Comparison of ENCODE assay signal across 12 mouse cellular contexts in the genomic region with DNA sequence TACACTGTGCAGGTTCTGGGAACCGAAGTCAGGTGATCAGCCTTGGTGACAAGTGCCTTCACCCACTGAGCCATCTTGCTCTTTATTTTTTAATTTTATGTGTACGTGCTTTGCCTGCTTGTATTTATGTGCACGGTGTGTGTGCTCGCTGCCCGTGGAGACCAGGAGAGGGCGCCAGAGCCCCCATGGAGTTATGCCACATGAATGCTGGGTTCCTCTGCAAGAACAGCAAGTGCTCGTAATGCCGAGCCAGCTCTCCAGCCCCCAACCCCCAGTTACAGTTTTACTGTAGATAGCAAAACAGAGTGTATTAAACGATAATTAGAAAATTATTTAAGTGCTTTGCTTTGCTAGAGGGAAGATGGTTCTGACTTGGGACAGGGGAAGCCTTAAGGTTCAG. TPM values are rescaled to one million over a fixed set of nuclear protein-coding genes. Genes with fewer than 3 reads are reported as not detected.
DNase-seq lines count a peak whose midpoint lies in the region; ATAC-seq and TF ChIP-seq lines count a peak whose summit lies in the region.
"Had no signal": no experiment of that assay in that cellular context is flagged by ENCODE, and none has a peak within 500 bp of the region (broad histone marks: within the 10 kb centered on the region; RNA-seq: fewer than 3 reads in every experiment).

No protein-coding gene starts in this region.

- 0 out of 2 replicates have a peak, but pooled peaks have one; percentile 16 for TF ChIP-seq CTCF in heart, postnatal 0 days (IDR thresholded peaks at IDR 0.05; ENCODE audit: low read depth)
- TF ChIP-seq CTCF in midbrain, postnatal 0 days (IDR thresholded peaks at IDR 0.05): peak; percentile 45

- no peak overlapping the region for H3K9ac ChIP-seq in heart, postnatal 0 days (replicated peaks; ENCODE audit: low read depth, low read length)
- H3K9ac ChIP-seq in midbrain, postnatal 0 days (replicated peaks; ENCODE audit: low read length, poor library complexity, severe bottlenecking): no peak overlapping the region
- H3K9ac ChIP-seq: heart, embryonic 15.5 days; midbrain, embryonic 12.5 days had no signal

- TF ChIP-seq EP300 in heart, postnatal 0 days (IDR thresholded peaks at IDR 0.05; ENCODE audit: low read depth): no peak

- no peak overlapping the region for H3K4me3 ChIP-seq in heart, postnatal 0 days (ENCODE audit: low read depth, low read length)
- no peak overlapping the region for H3K4me3 ChIP-seq in heart, embryonic 10.5 days
- no peak overlapping the region for H3K4me3 ChIP-seq in midbrain, postnatal 0 days (ENCODE audit: low read depth, low read length)
- H3K4me3 ChIP-seq in midbrain, embryonic 10.5 days: no peak overlapping the region
- H3K4me3 ChIP-seq: heart, embryonic 15.5 days; midbrain, embryonic 12.5 days had no signal

- 75% methylated on average over 9 of the region's 9 CpGs for WGBS in heart, postnatal 0 days
- 71% methylated on average over 9 of the region's 9 CpGs for WGBS in heart, embryonic 10.5 days
- 77% methylated on average over 9 of the region's 9 CpGs for WGBS in midbrain, postnatal 0 days
- 78% methylated on average over 9 of the region's 9 CpGs for WGBS in midbrain, embryonic 10.5 days

- H3K4me1 ChIP-seq in heart, postnatal 0 days (ENCODE audit: control insufficient read depth, insufficient read depth): no peaks in the 10 kb centered on the region
- 0 out of 2 replicates have a peak, but pooled peaks cover 3% of the 10 kb centered on the region for H3K4me1 ChIP-seq in heart, embryonic 10.5 days
- no peaks in the 10 kb centered on the region for H3K4me1 ChIP-seq in midbrain, postnatal 0 days (ENCODE audit: insufficient read depth, low read length)
- H3K4me1 ChIP-seq in midbrain, embryonic 10.5 days: no peaks in the 10 kb centered on the region; the same call in 1 of the 2 replicates
- H3K4me1 ChIP-seq: heart, embryonic 15.5 days; midbrain, embryonic 12.5 days had no signal

- no peaks in the 10 kb centered on the region for H3K27me3 ChIP-seq in heart, postnatal 0 days (ENCODE audit: control insufficient read depth, insufficient read depth, low read length)
- H3K27me3 ChIP-seq in heart, embryonic 10.5 days (ENCODE audit: insufficient read depth, poor library complexity, severe bottlenecking): no peaks in the 10 kb centered on the region
- H3K27me3 ChIP-seq in midbrain, postnatal 0 days (ENCODE audit: insufficient read depth, low read length): no peaks in the 10 kb centered on the region
- H3K27me3 ChIP-seq in midbrain, embryonic 10.5 days (ENCODE audit: low read depth, poor library complexity, severe bottlenecking): no peaks in the 10 kb centered on the region
- H3K27me3 ChIP-seq: heart, embryonic 15.5 days; midbrain, embryonic 12.5 days had no signal

- no peak overlapping the region for H3K27ac ChIP-seq in heart, postnatal 0 days (ENCODE audit: low read depth)
- no peak overlapping the region for H3K27ac ChIP-seq in heart, embryonic 10.5 days
- H3K27ac ChIP-seq in midbrain, postnatal 0 days (ENCODE audit: low read depth, low read length): no peak overlapping the region
- no peak overlapping the region for H3K27ac ChIP-seq in midbrain, embryonic 10.5 days (replicated peaks)
- H3K27ac ChIP-seq: heart, embryonic 15.5 days; midbrain, embryonic 12.5 days had no signal

- no peak for DNase-seq in heart, postnatal 0 days (ENCODE audit: low spot score)
- DNase-seq in heart, embryonic 10.5 days (ENCODE audit: low spot score): no peak
- DNase-seq in midbrain, postnatal 0 days (ENCODE audit: low spot score): no peak
- no peak for DNase-seq in midbrain, embryonic 10.5 days (ENCODE audit: low spot score)
- DNase-seq in R1 (ENCODE audit: low read depth, low spot score): peak; percentile 79
- DNase-seq in retina, postnatal 1 day: peak; percentile 22
- no peak for DNase-seq in urinary bladder, adult 18-20 months (ENCODE audit: low spot score in 2 of 2)
- DNase-seq in gastrocnemius, postnatal 4 days (ENCODE audit: low spot score in 2 of 2): no peak
- DNase-seq: kidney, postnatal 14 days had no signal

- no peaks in the 10 kb centered on the region for H3K9me3 ChIP-seq in heart, postnatal 0 days (replicated peaks; ENCODE audit: control insufficient read depth, low read length)
- no peaks in the 10 kb centered on the region for H3K9me3 ChIP-seq in heart, embryonic 10.5 days
- H3K9me3 ChIP-seq in midbrain, postnatal 0 days (ENCODE audit: low read length): no peaks in the 10 kb centered on the region
- H3K9me3 ChIP-seq in midbrain, embryonic 10.5 days (replicated peaks): no peaks in the 10 kb centered on the region
- H3K9me3 ChIP-seq: heart, embryonic 15.5 days; midbrain, embryonic 12.5 days had no signal

- H3K36me3 ChIP-seq in heart, postnatal 0 days (replicated peaks; ENCODE audit: control insufficient read depth, insufficient read depth, low read length): peaks cover 5% of the 10 kb centered on the region; the same call in 1 of the 2 replicates
- 0 out of 2 replicates have a peak, but pooled peaks cover 4% of the 10 kb centered on the region for H3K36me3 ChIP-seq in heart, embryonic 10.5 days
- peaks cover 9% of the 10 kb centered on the region for H3K36me3 ChIP-seq in midbrain, postnatal 0 days (ENCODE audit: insufficient read depth, low read length)
- H3K36me3 ChIP-seq in midbrain, embryonic 10.5 days: peaks cover 22% of the 10 kb centered on the region
- H3K36me3 ChIP-seq: heart, embryonic 15.5 days; midbrain, embryonic 12.5 days had no signal

- H3K4me2 ChIP-seq in heart, postnatal 0 days (ENCODE audit: low read depth, low read length): no peak overlapping the region
- no peak overlapping the region for H3K4me2 ChIP-seq in midbrain, postnatal 0 days (ENCODE audit: low read depth, low read length, poor library complexity, severe bottlenecking)
- H3K4me2 ChIP-seq: heart, embryonic 15.5 days; midbrain, embryonic 12.5 days had no signal

- ATAC-seq in heart, postnatal 0 days (ENCODE audit: insufficient read depth, low read depth): no peak
- ATAC-seq in midbrain, postnatal 0 days (ENCODE audit: low FRiP score): no peak
- ATAC-seq: forebrain, embryonic 16.5 days had no signal

RNA-seq across cellular contexts. Expression of a gene that starts 12.5 kb away (rescaled TPM):
- total RNA-seq in heart, postnatal 0 days (2014; rRNA removed; ENCODE audit: low replicate concordance): 15.0 and 23.2 TPM in 2 replicates
- polyA plus RNA-seq in heart, postnatal 0 days (2015; fragmentation: Nextera tagmentation; extraction: Ambion mirVana): 12.8 and 15.5 TPM in 2 replicates
- polyA plus RNA-seq in heart, embryonic 10.5 days (2016; fragmentation: Nextera tagmentation; extraction: Ambion mirVana): 23.4 and 26.1 TPM in 2 replicates
- 17.1 and 53.8 TPM in 2 replicates for total RNA-seq in midbrain, postnatal 0 days (2014; rRNA removed)
- polyA plus RNA-seq in midbrain, postnatal 0 days (2015; fragmentation: Nextera tagmentation; extraction: Ambion mirVana): 22.0 and 27.2 TPM in 2 replicates
- 36.3 and 43.4 TPM in 2 replicates for polyA plus RNA-seq in midbrain, embryonic 10.5 days (2016; fragmentation: Nextera tagmentation; extraction: Ambion mirVana)
- 10 to 100 TPM; 12.0 to 12.2 TPM for total RNA-seq in gastrocnemius, postnatal 4 days (2021)

RNA-seq across cellular contexts. Expression of a gene that starts 17.6 kb away (rescaled TPM):
- total RNA-seq in heart, postnatal 0 days (2014; rRNA removed; ENCODE audit: low replicate concordance): 2.5 and 10.4 TPM in 2 replicates
- 0.64 and 0.97 TPM in 2 replicates for polyA plus RNA-seq in heart, postnatal 0 days (2015; fragmentation: Nextera tagmentation; extraction: Ambion mirVana)
- 2.0 and 2.5 TPM in 2 replicates for polyA plus RNA-seq in heart, embryonic 10.5 days (2016; fragmentation: Nextera tagmentation; extraction: Ambion mirVana)
- total RNA-seq in midbrain, postnatal 0 days (2014; rRNA removed): 10.0 and 20.0 TPM in 2 replicates
- polyA plus RNA-seq in midbrain, postnatal 0 days (2015; fragmentation: Nextera tagmentation; extraction: Ambion mirVana): 10.2 and 14.6 TPM in 2 replicates
- polyA plus RNA-seq in midbrain, embryonic 10.5 days (2016; fragmentation: Nextera tagmentation; extraction: Ambion mirVana): 5.9 and 6.7 TPM in 2 replicates
- total RNA-seq in gastrocnemius, postnatal 4 days (2021): 1 to 10 TPM; 3.4 to 4.6 TPM

RNA-seq across cellular contexts. Expression of a gene that starts 28.8 kb away (rescaled TPM):
- 129 and 146 TPM in 2 replicates for total RNA-seq in heart, postnatal 0 days (2014; rRNA removed; ENCODE audit: low replicate concordance)
- polyA plus RNA-seq in heart, postnatal 0 days (2015; fragmentation: Nextera tagmentation; extraction: Ambion mirVana): 201 and 203 TPM in 2 replicates
- polyA plus RNA-seq in heart, embryonic 10.5 days (2016; fragmentation: Nextera tagmentation; extraction: Ambion mirVana): 330 and 356 TPM in 2 replicates
- 190 and 200 TPM in 2 replicates for total RNA-seq in midbrain, postnatal 0 days (2014; rRNA removed)
- 505 TPM in 2 replicates for polyA plus RNA-seq in midbrain, postnatal 0 days (2015; fragmentation: Nextera tagmentation; extraction: Ambion mirVana)
- polyA plus RNA-seq in midbrain, embryonic 10.5 days (2016; fragmentation: Nextera tagmentation; extraction: Ambion mirVana): 379 and 381 TPM in 2 replicates
- 100 to 1,000 TPM; 130 to 134 TPM for total RNA-seq in gastrocnemius, postnatal 4 days (2021)

RNA-seq across cellular contexts. Expression of a gene that starts 28.9 kb away (rescaled TPM):
- 0.35 TPM in 1 of 2 replicates, not detected in the other for total RNA-seq in heart, postnatal 0 days (2014; rRNA removed; ENCODE audit: low replicate concordance)
- 0.11 TPM in 1 of 2 replicates, not detected in the other for polyA plus RNA-seq in heart, postnatal 0 days (2015; fragmentation: Nextera tagmentation; extraction: Ambion mirVana)
- polyA plus RNA-seq in heart, embryonic 10.5 days (2016; fragmentation: Nextera tagmentation; extraction: Ambion mirVana): 0.10 TPM in 1 of 2 replicates, not detected in the other
- total RNA-seq in midbrain, postnatal 0 days (2014; rRNA removed): not detected in 2 replicates
- polyA plus RNA-seq in midbrain, postnatal 0 days (2015; fragmentation: Nextera tagmentation; extraction: Ambion mirVana): 0.09 TPM in 1 of 2 replicates, not detected in the other
- not detected in 2 replicates for polyA plus RNA-seq in midbrain, embryonic 10.5 days (2016; fragmentation: Nextera tagmentation; extraction: Ambion mirVana)
- total RNA-seq in gastrocnemius, postnatal 4 days (2021): 10 to 100 TPM; 12.4 to 25.1 TPM
- polyA plus RNA-seq: forebrain, embryonic 16.5 days; heart, embryonic 15.5 days; midbrain, embryonic 12.5 days had no signal

RNA-seq across cellular contexts. Expression of a gene that starts 29.0 kb away (rescaled TPM):
- 11.6 and 45.1 TPM in 2 replicates for total RNA-seq in heart, postnatal 0 days (2014; rRNA removed; ENCODE audit: low replicate concordance)
- polyA plus RNA-seq in heart, postnatal 0 days (2015; fragmentation: Nextera tagmentation; extraction: Ambion mirVana): 28.9 and 30.2 TPM in 2 replicates
- polyA plus RNA-seq in heart, embryonic 10.5 days (2016; fragmentation: Nextera tagmentation; extraction: Ambion mirVana): 46.7 TPM in 2 replicates
- 27.8 and 31.0 TPM in 2 replicates for total RNA-seq in midbrain, postnatal 0 days (2014; rRNA removed)
- 73.8 and 74.0 TPM in 2 replicates for polyA plus RNA-seq in midbrain, postnatal 0 days (2015; fragmentation: Nextera tagmentation; extraction: Ambion mirVana)
- polyA plus RNA-seq in midbrain, embryonic 10.5 days (2016; fragmentation: Nextera tagmentation; extraction: Ambion mirVana): 59.2 and 62.9 TPM in 2 replicates
- 10 to 100 TPM; 30.0 to 32.3 TPM for total RNA-seq in gastrocnemius, postnatal 4 days (2021)

Comparison
In these comparisons a context has a peak if more than half of its experiments do, and no peak if none do; other contexts are left out.
1. DNase-seq: peak in R1 (single experiment) and retina, postnatal 1 day (single experiment); none in heart, postnatal 0 days (single experiment), heart, embryonic 10.5 days (single experiment), midbrain, postnatal 0 days (single experiment), midbrain, embryonic 10.5 days (single experiment), urinary bladder, adult 18-20 months (0 of 2) and gastrocnemius, postnatal 4 days (0 of 2).